Mouse (Mus musculus): ENCODE measurements at regions not wholly inside any gene's neighbourhood (a gene's known extent, or its start where the extent isn't known, plus 50 kb on each side); places are given as distances from the start of the nearest gene placed in this dataset.

DNA sequence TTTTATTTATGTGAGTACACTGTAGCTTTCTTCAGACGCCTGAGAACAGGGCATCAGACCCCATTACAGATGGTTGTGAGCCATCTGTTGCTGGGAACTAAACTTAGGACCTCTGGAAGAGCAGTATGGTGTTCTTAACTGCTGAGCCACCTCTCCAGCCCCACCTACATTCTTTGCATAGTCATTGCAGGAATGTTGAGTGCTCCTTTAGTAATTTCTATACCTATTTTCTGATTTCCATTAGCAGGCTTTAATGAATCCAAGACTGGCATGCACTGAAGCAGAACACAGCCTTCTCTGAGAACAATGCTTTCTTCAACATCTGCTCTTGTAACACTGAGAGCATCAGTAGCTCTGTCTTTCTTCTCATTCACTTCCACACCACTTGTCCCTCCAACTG, 131.7 kb upstream of the Cdkn2b start:
- no peak overlapping the region for H3K4me3 ChIP-seq
- no peaks in the 10 kb centered on the region for H3K79me2 ChIP-seq (ENCODE audit: control insufficient read depth, insufficient read depth)
- no peak overlapping the region for H3ac ChIP-seq (ENCODE audit: control insufficient read depth, insufficient read length)
- H3K4me2 ChIP-seq (ENCODE audit: low read depth) = no peak overlapping the region
- no peaks in the 10 kb centered on the region for H3K27me3 ChIP-seq (ENCODE audit: control insufficient read depth, insufficient read depth, insufficient read length)
- no peaks in the 10 kb centered on the region for H3K36me3 ChIP-seq (ENCODE audit: control insufficient read depth, insufficient read depth)
- TF ChIP-seq MYOG (IDR thresholded peaks at IDR 0.05; ENCODE audit: control insufficient read depth in 1 of 3, insufficient read depth in 1 of 3, insufficient read length in 2 of 3, low read depth in 2 of 3) (no peak), POLR2A (IDR thresholded peaks at IDR 0.05; ENCODE audit: insufficient read length, low read depth) (no peak), MYOD1 (IDR thresholded peaks at IDR 0.05; ENCODE audit: control insufficient read depth in 1 of 3, insufficient read length in 2 of 3, low read depth in 2 of 3) (no peak), CEBPB (IDR thresholded peaks at IDR 0.05; ENCODE audit: insufficient read depth, poor library complexity, severe bottlenecking) (no peak), USF1 (IDR thresholded peaks at IDR 0.05; ENCODE audit: low read depth) (no peak), SRF (IDR thresholded peaks at IDR 0.05; ENCODE audit: control insufficient read depth, insufficient read length, low read depth) (no peak), MAX (IDR thresholded peaks at IDR 0.05; ENCODE audit: low read depth) (no peak)

GRCm38 (mm10) chr4:89440821-89441220, 130.0 kb upstream of the Cdkn2b start:
- H3ac ChIP-seq (ENCODE audit: control insufficient read depth, insufficient read length) = no peak overlapping the region
- H3K79me2 ChIP-seq (ENCODE audit: control insufficient read depth, insufficient read depth) = no peaks in the 10 kb centered on the region
- H3K4me2 ChIP-seq (ENCODE audit: low read depth) = no peak overlapping the region
- no peaks in the 10 kb centered on the region for H3K36me3 ChIP-seq (ENCODE audit: control insufficient read depth, insufficient read depth)
- TF ChIP-seq POLR2A (IDR thresholded peaks at IDR 0.05; ENCODE audit: insufficient read length, low read depth) (no peak), E2F4 (IDR thresholded peaks at IDR 0.05; ENCODE audit: insufficient read depth) (no peak), USF1 (IDR thresholded peaks at IDR 0.05; ENCODE audit: low read depth) (no peak), CEBPB (IDR thresholded peaks at IDR 0.05; ENCODE audit: insufficient read depth, poor library complexity, severe bottlenecking) (no peak), POLR2AphosphoS2 (IDR thresholded peaks at IDR 0.05; ENCODE audit: insufficient read length, low read depth) (no peak), MYOG (IDR thresholded peaks at IDR 0.05; ENCODE audit: control insufficient read depth in 1 of 3, insufficient read depth in 1 of 3, insufficient read length in 2 of 3, low read depth in 2 of 3) (no peak), MYOD1 (IDR thresholded peaks at IDR 0.05; ENCODE audit: control insufficient read depth in 1 of 3, insufficient read length in 2 of 3, low read depth in 2 of 3) (no peak), TCF12 (IDR thresholded peaks at IDR 0.05; ENCODE audit: insufficient read depth, poor library complexity, severe bottlenecking) (no peak), SRF (IDR thresholded peaks at IDR 0.05; ENCODE audit: control insufficient read depth, insufficient read length, low read depth) (no peak)
- H3K27me3 ChIP-seq (ENCODE audit: control insufficient read depth, insufficient read depth, insufficient read length) = no peaks in the 10 kb centered on the region
- no peak overlapping the region for H3K4me3 ChIP-seq

DNA sequence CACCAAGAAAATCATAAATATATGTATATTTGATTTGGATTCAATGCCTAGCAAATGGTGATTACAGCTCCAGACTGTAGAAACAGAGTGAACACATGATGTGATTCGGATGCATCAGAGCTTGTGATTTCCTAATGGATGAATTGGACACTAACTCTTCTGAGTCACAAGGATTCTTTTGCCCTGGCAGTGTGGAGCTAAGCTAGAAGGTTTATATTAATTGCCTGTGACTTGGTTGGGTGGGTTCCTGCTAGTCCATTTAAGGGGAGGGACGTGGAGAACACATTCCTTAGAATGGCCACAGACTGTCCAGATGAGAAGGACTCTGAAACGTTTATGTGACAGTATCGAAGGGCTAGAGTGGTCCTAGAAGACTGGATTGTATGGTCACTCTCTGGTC, 129.5 kb upstream of the Cdkn2b start:
- Histone ChIP-seq H3ac (ENCODE audit: control insufficient read depth, insufficient read length) (no peak overlapping the region), H3K4me2 (ENCODE audit: low read depth) (no peak overlapping the region), H3K27me3 (ENCODE audit: control insufficient read depth, insufficient read depth, insufficient read length) (no peaks in the 10 kb centered on the region), H3K4me3 (no peak overlapping the region), H3K36me3 (ENCODE audit: control insufficient read depth, insufficient read depth) (no peaks in the 10 kb centered on the region), H3K79me2 (ENCODE audit: control insufficient read depth, insufficient read depth) (no peaks in the 10 kb centered on the region)
- TF ChIP-seq POLR2AphosphoS2 (IDR thresholded peaks at IDR 0.05; ENCODE audit: insufficient read length, low read depth) (no peak), TCF12 (IDR thresholded peaks at IDR 0.05; ENCODE audit: insufficient read depth, poor library complexity, severe bottlenecking) (no peak), SRF (IDR thresholded peaks at IDR 0.05; ENCODE audit: control insufficient read depth, insufficient read length, low read depth) (no peak), TCF3 (IDR thresholded peaks at IDR 0.05; ENCODE audit: insufficient read length, low read depth) (no peak), MYOG (IDR thresholded peaks at IDR 0.05; ENCODE audit: control insufficient read depth in 1 of 3, insufficient read depth in 1 of 3, insufficient read length in 2 of 3, low read depth in 2 of 3) (no peak), USF1 (IDR thresholded peaks at IDR 0.05; ENCODE audit: low read depth) (no peak), CEBPB (IDR thresholded peaks at IDR 0.05; ENCODE audit: insufficient read depth, poor library complexity, severe bottlenecking) (no peak), POLR2A (IDR thresholded peaks at IDR 0.05; ENCODE audit: insufficient read length, low read depth) (no peak), MAX (IDR thresholded peaks at IDR 0.05; ENCODE audit: low read depth) (no peak), REST (IDR thresholded peaks at IDR 0.05; ENCODE audit: insufficient read depth, insufficient read length) (no peak), E2F4 (IDR thresholded peaks at IDR 0.05; ENCODE audit: insufficient read depth) (no peak), MYOD1 (IDR thresholded peaks at IDR 0.05; ENCODE audit: control insufficient read depth in 1 of 3, insufficient read length in 2 of 3, low read depth in 2 of 3) (no peak)

DNA sequence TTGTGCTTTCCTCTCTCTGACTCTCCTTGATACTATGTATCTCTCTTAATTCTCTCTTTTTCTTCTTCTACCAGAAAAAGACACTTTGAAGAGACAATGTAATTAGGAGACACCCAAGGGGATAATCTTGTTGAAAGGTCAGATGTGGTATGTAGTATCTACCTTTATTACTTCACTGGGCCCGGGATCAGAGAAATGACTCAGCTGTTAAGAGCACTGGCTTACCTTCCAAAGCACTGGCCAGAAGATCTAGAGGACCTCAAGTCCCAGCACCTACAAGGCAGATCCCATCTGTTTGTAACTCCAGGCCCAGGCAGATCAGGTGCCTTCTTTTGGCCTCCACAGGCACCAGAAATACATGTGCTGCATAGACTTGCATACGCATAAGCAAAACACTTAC, 127.8 kb upstream of the Cdkn2b start:
- Histone ChIP-seq H3K4me2 (ENCODE audit: low read depth) (no peak overlapping the region), H3K36me3 (ENCODE audit: control insufficient read depth, insufficient read depth) (no peaks in the 10 kb centered on the region), H3ac (ENCODE audit: control insufficient read depth, insufficient read length) (no peak overlapping the region), H3K79me2 (ENCODE audit: control insufficient read depth, insufficient read depth) (no peaks in the 10 kb centered on the region), H3K27me3 (ENCODE audit: control insufficient read depth, insufficient read depth, insufficient read length) (no peaks in the 10 kb centered on the region), H3K4me3 (no peak overlapping the region)
- TF ChIP-seq POLR2A (IDR thresholded peaks at IDR 0.05; ENCODE audit: insufficient read length, low read depth) (no peak), REST (IDR thresholded peaks at IDR 0.05; ENCODE audit: insufficient read depth, insufficient read length) (no peak), USF1 (IDR thresholded peaks at IDR 0.05; ENCODE audit: low read depth) (no peak), E2F4 (IDR thresholded peaks at IDR 0.05; ENCODE audit: insufficient read depth) (no peak), SRF (IDR thresholded peaks at IDR 0.05; ENCODE audit: control insufficient read depth, insufficient read length, low read depth) (no peak), MYOG (IDR thresholded peaks at IDR 0.05; ENCODE audit: control insufficient read depth in 1 of 3, insufficient read depth in 1 of 3, insufficient read length in 2 of 3, low read depth in 2 of 3) (no peak), CEBPB (IDR thresholded peaks at IDR 0.05; ENCODE audit: insufficient read depth, poor library complexity, severe bottlenecking) (no peak), TCF12 (IDR thresholded peaks at IDR 0.05; ENCODE audit: insufficient read depth, poor library complexity, severe bottlenecking) (no peak)

GRCm38 (mm10) chr4:89436764-89437163, 125.9 kb upstream of the Cdkn2b start:
- Histone ChIP-seq H3K27me3 (ENCODE audit: control insufficient read depth, insufficient read depth, insufficient read length) (no peaks in the 10 kb centered on the region), H3K36me3 (ENCODE audit: control insufficient read depth, insufficient read depth) (no peaks in the 10 kb centered on the region), H3K4me2 (ENCODE audit: low read depth) (no peak overlapping the region), H3K79me2 (ENCODE audit: control insufficient read depth, insufficient read depth) (no peaks in the 10 kb centered on the region), H3ac (ENCODE audit: control insufficient read depth, insufficient read length) (no peak overlapping the region), H3K4me3 (no peak overlapping the region)
- TF ChIP-seq SRF (IDR thresholded peaks at IDR 0.05; ENCODE audit: control insufficient read depth, insufficient read length, low read depth) = no peak

Data from myocyte (in vitro differentiated cells).